ENCODE assay signal across 13 mouse cellular contexts in the genomic region with DNA sequence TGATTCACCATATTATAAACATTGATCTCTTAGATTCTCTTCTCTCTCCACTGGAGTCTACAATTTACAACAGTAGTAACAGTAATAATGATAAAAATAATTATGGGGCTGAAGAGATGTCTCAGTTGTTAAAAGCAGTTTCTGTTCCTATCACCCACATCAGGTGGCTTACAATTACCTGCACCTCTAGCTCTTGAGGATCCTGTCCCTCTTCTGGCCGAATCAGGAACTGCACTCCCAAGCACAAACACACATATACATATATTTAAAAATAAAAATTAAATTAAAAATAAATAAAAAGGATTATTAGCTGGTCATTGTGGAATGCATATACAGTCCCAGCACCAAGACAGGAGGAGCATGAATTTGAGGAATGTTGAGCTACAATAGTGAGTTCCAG.
DNase-seq lines count a peak whose midpoint lies in the region; TF ChIP-seq lines count a peak whose summit lies in the region.
"Had no signal": no experiment of that assay in that cellular context is flagged by ENCODE, and none has a peak within 500 bp of the region (broad histone marks: within the 10 kb centered on the region; RNA-seq: fewer than 3 reads in every experiment).

No protein-coding gene starts in this region.

- DNase-seq in cerebellum, postnatal 14 days, result peak; percentile 4 to 20
- no peak for DNase-seq in cerebellum, adult 11-12 months
- DNase-seq in left cerebral cortex, adult 2 months (ENCODE audit: extremely low spot score in 1 of 2, low spot score in 2 of 2), result no peak
- DNase-seq in left cerebral cortex, adult 8-10 months (ENCODE audit: low spot score in 2 of 2), result no peak
- DNase-seq in A20 (ENCODE audit: low read depth, low spot score), result peak; percentile 75
- DNase-seq in c-Kit-positive CD71-positive TER-119-positive erythroid progenitor cells, embryonic 14.5 days (ENCODE audit: low spot score), result peak; percentile 14
- DNase-seq in retina, postnatal 1 day, result no peak
- DNase-seq in cerebellum, adult 2 months, result no peak
- DNase-seq: adrenal gland, postnatal 10 days; gastrocnemius, postnatal 10 days; layer of hippocampus, adult 9-11 months had no signal

- peak; percentile 44 for TF ChIP-seq CTCF in left cerebral cortex, adult 2 months (IDR thresholded peaks at IDR 0.05)
- no peak for TF ChIP-seq CTCF in cerebellum, adult 2 months (IDR thresholded peaks at IDR 0.05; ENCODE audit: borderline replicate concordance, insufficient read depth, low read depth, low read length)

- 41% methylated on average over 1 of the region's 1 CpGs for WGBS in cerebellum, adult 2 months

- H3K4me1 ChIP-seq in cerebellum, adult 2 months (ENCODE audit: control insufficient read depth, insufficient read depth, low read length), result no peaks in the 10 kb centered on the region
- H3K4me1 ChIP-seq: embryonic facial prominence, embryonic 13.5 days; lung, embryonic 15.5 days had no signal

- intact Hi-C loops in left cerebral cortex, adult 2 months (cut with DNase I), result no loop called here

- H3K4me3 ChIP-seq in left cerebral cortex, adult 2 months, result no peak overlapping the region
- no peak overlapping the region for H3K4me3 ChIP-seq in cerebellum, adult 2 months (replicated peaks; ENCODE audit: insufficient read depth, low read depth, low read length)
- H3K4me3 ChIP-seq: embryonic facial prominence, embryonic 13.5 days; lung, embryonic 15.5 days had no signal

- TF ChIP-seq POLR2A in cerebellum, adult 2 months (IDR thresholded peaks at IDR 0.05; ENCODE audit: borderline replicate concordance, insufficient read depth, low read length), result no peak

- no peaks in the 10 kb centered on the region for H3K27me3 ChIP-seq in cerebellum, adult 2 months (ENCODE audit: control insufficient read depth, insufficient read depth, low read length)
- H3K27me3 ChIP-seq: embryonic facial prominence, embryonic 13.5 days; lung, embryonic 15.5 days had no signal

- H3K27ac ChIP-seq in left cerebral cortex, adult 2 months, result no peak overlapping the region
- no peak overlapping the region for H3K27ac ChIP-seq in cerebellum, adult 2 months (ENCODE audit: insufficient read depth, low read length)
- H3K27ac ChIP-seq: embryonic facial prominence, embryonic 13.5 days; lung, embryonic 15.5 days had no signal

Comparison
In these comparisons a context has a peak if more than half of its experiments do, and no peak if none do; other contexts are left out.
1. DNase-seq: peak in cerebellum, postnatal 14 days (2 of 2), A20 (single experiment) and c-Kit-positive CD71-positive TER-119-positive erythroid progenitor cells, embryonic 14.5 days (single experiment); none in cerebellum, adult 11-12 months (single experiment), left cerebral cortex, adult 2 months (0 of 2), left cerebral cortex, adult 8-10 months (0 of 2), retina, postnatal 1 day (single experiment) and cerebellum, adult 2 months (0 of 2).